ENCODE assay signal across 29 mouse cellular contexts in the genomic region with DNA sequence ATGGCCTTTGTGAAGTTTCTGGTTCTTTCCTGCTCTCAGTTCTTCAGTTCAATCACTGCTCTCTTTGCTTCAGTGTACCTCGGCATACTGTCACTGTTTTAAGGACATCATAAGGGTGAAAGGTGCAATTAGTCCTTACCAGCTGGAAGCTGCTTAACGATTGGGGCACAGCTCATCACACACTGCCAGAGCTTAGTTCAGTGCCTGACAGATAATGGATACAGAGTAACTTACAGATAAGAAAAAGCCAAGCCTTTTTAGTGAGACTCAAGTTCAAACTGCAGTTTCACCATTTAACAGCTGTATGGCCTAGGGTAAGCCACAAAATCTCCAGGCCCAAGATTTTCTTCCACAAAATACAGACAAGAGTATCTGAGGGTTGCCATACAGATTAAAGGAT. TPM values are rescaled to one million over a fixed set of nuclear protein-coding genes. Genes with fewer than 3 reads are reported as not detected.
DNase-seq lines count a peak whose midpoint lies in the region; ATAC-seq and TF ChIP-seq lines count a peak whose summit lies in the region.
"Had no signal": no experiment of that assay in that cellular context is flagged by ENCODE, and none has a peak within 500 bp of the region (broad histone marks: within the 10 kb centered on the region; RNA-seq: fewer than 3 reads in every experiment).

No protein-coding gene starts in this region.

- WGBS in liver, embryonic 13.5 days (ENCODE audit: insufficient replicate concordance), result 56% methylated on average over 2 of the region's 2 CpGs
- WGBS in liver, embryonic 15.5 days (ENCODE audit: insufficient replicate concordance), result 52% methylated on average over 2 of the region's 2 CpGs
- WGBS in liver, postnatal 0 days (ENCODE audit: insufficient replicate concordance), result 75% methylated on average over 2 of the region's 2 CpGs

- peaks cover 91% of the 10 kb centered on the region for H3K36me3 ChIP-seq in liver, embryonic 13.5 days
- H3K36me3 ChIP-seq in liver, embryonic 15.5 days (replicated peaks), result peaks cover 95% of the 10 kb centered on the region
- peaks cover 78% of the 10 kb centered on the region for H3K36me3 ChIP-seq in liver, postnatal 0 days (replicated peaks; ENCODE audit: insufficient read depth, low read length)

- no peak overlapping the region for H3K4me2 ChIP-seq in liver, embryonic 13.5 days
- H3K4me2 ChIP-seq in liver, embryonic 15.5 days, result no peak overlapping the region; the same call in 1 of the 2 replicates
- no peak overlapping the region; the same call in 1 of the 2 replicates for H3K4me2 ChIP-seq in liver, postnatal 0 days (ENCODE audit: low read depth, low read length)
- H3K4me2 ChIP-seq: embryonic facial prominence, embryonic 13.5 days; embryonic facial prominence, embryonic 15.5 days; forebrain, embryonic 12.5 days had no signal

- H3K9ac ChIP-seq in liver, embryonic 13.5 days, result no peak overlapping the region
- no peak overlapping the region for H3K9ac ChIP-seq in liver, embryonic 15.5 days
- H3K9ac ChIP-seq in liver, postnatal 0 days (replicated peaks), result no peak overlapping the region
- H3K9ac ChIP-seq: embryonic facial prominence, embryonic 13.5 days; embryonic facial prominence, embryonic 15.5 days; forebrain, embryonic 12.5 days had no signal

- no peak overlapping the region for H3K4me3 ChIP-seq in liver, embryonic 13.5 days (replicated peaks)
- H3K4me3 ChIP-seq in liver, embryonic 15.5 days (replicated peaks), result no peak overlapping the region
- no peak overlapping the region for H3K4me3 ChIP-seq in liver, postnatal 0 days (ENCODE audit: low read depth, low read length)
- H3K4me3 ChIP-seq: embryonic facial prominence, embryonic 13.5 days; embryonic facial prominence, embryonic 15.5 days; erythroblast, embryonic 14.5 days; forebrain, embryonic 10.5 days; forebrain, embryonic 12.5 days had no signal

- peaks cover 16% of the 10 kb centered on the region for H3K4me1 ChIP-seq in liver, embryonic 13.5 days (replicated peaks)
- H3K4me1 ChIP-seq in liver, embryonic 15.5 days (replicated peaks), result peaks cover 17% of the 10 kb centered on the region
- no peaks in the 10 kb centered on the region for H3K4me1 ChIP-seq in liver, postnatal 0 days (ENCODE audit: insufficient read depth)
- H3K4me1 ChIP-seq: embryonic facial prominence, embryonic 13.5 days; embryonic facial prominence, embryonic 15.5 days; forebrain, embryonic 10.5 days; forebrain, embryonic 12.5 days had no signal

- H3K9me3 ChIP-seq in liver, embryonic 13.5 days (replicated peaks), result no peaks in the 10 kb centered on the region
- H3K9me3 ChIP-seq in liver, embryonic 15.5 days (replicated peaks), result no peaks in the 10 kb centered on the region
- H3K9me3 ChIP-seq in liver, postnatal 0 days (ENCODE audit: low read length), result no peaks in the 10 kb centered on the region
- H3K9me3 ChIP-seq: embryonic facial prominence, embryonic 13.5 days; embryonic facial prominence, embryonic 15.5 days; forebrain, embryonic 12.5 days; G1E had no signal

- no peak overlapping the region for H3K27ac ChIP-seq in liver, embryonic 13.5 days
- H3K27ac ChIP-seq in liver, embryonic 15.5 days (replicated peaks), result no peak overlapping the region
- no peak overlapping the region for H3K27ac ChIP-seq in liver, postnatal 0 days (ENCODE audit: low read depth)
- H3K27ac ChIP-seq: embryonic facial prominence, embryonic 13.5 days; embryonic facial prominence, embryonic 15.5 days; forebrain, embryonic 10.5 days; forebrain, embryonic 12.5 days had no signal

- peak; percentile 71 for ATAC-seq in liver, embryonic 13.5 days (ENCODE audit: low read depth)
- peak; percentile 61 for ATAC-seq in liver, embryonic 15.5 days (ENCODE audit: insufficient read depth)
- no peak for ATAC-seq in liver, postnatal 0 days
- peak; percentile 42 for ATAC-seq in megakaryocyte progenitor cell, adult 5-6 weeks (replicated peaks; ENCODE audit: poor library complexity)
- ATAC-seq: activated CD4-positive, CD25-positive, alpha-beta regulatory T cell, adult 4 months; CD4-positive, CD25-positive, alpha-beta regulatory T cell, adult 4 months; forebrain, embryonic 14.5 days; forebrain, embryonic 16.5 days; Patski had no signal

- no peak for TF ChIP-seq CTCF in liver, postnatal 0 days (IDR thresholded peaks at IDR 0.05; ENCODE audit: low read depth)

- H3K27me3 ChIP-seq in liver, embryonic 13.5 days, result no peaks in the 10 kb centered on the region
- H3K27me3 ChIP-seq in liver, embryonic 15.5 days, result no peaks in the 10 kb centered on the region
- H3K27me3 ChIP-seq in liver, postnatal 0 days (ENCODE audit: insufficient read depth, low read length), result no peaks in the 10 kb centered on the region
- H3K27me3 ChIP-seq: CH12.LX; embryonic facial prominence, embryonic 13.5 days; embryonic facial prominence, embryonic 15.5 days; forebrain, embryonic 12.5 days; Patski had no signal

- TF ChIP-seq EP300 in liver, postnatal 0 days (IDR thresholded peaks at IDR 0.05; ENCODE audit: low read depth), result no peak

- DNase-seq in liver, embryonic 13.5 days, result no peak
- DNase-seq in liver, result no peak
- no peak for DNase-seq in liver, postnatal 0 days
- DNase-seq in spleen, postnatal 36 days (ENCODE audit: low spot score in 2 of 2), result no peak
- DNase-seq: adrenal gland, adult 8-10 months; adrenal gland, postnatal 14 days; adrenal gland, postnatal 36 days; B cell, adult 2 months; cerebellum, adult 11-12 months; cerebellum, adult 2 months; cerebellum, adult 9-10 months; cerebellum, postnatal 10 days; cerebellum, postnatal 25 days had no signal

RNA-seq across cellular contexts. Expression of gene Psmf1, which starts 19.9 kb away (rescaled TPM):
- 49.1 and 51.6 TPM in 2 replicates for polyA plus RNA-seq in liver, embryonic 13.5 days (2015; fragmentation: Nextera tagmentation; extraction: Ambion mirVana)
- 43.4 and 43.8 TPM in 2 replicates for polyA plus RNA-seq in liver, embryonic 15.5 days (2015; fragmentation: Nextera tagmentation; extraction: Ambion mirVana)
- 53.6 and 54.2 TPM in 2 replicates for polyA plus RNA-seq in liver, postnatal 0 days (2015; fragmentation: Nextera tagmentation; extraction: Ambion mirVana)
- 28.2 and 30.8 TPM in 2 replicates for total RNA-seq in megakaryocyte progenitor cell, adult 5-6 weeks (2015)
- total RNA-seq in megakaryocyte progenitor cell, adult 5-6 weeks (2017), result 11.6 and 14.5 TPM in 2 replicates

RNA-seq across cellular contexts. Expression of gene Tmem74b, which starts 22.3 kb away (rescaled TPM):
- 0.07 TPM in 2 replicates for polyA plus RNA-seq in liver, embryonic 13.5 days (2015; fragmentation: Nextera tagmentation; extraction: Ambion mirVana)
- 0.06 TPM in 1 of 2 replicates, not detected in the other for polyA plus RNA-seq in liver, embryonic 15.5 days (2015; fragmentation: Nextera tagmentation; extraction: Ambion mirVana)
- 0.07 TPM in 1 of 2 replicates, not detected in the other for polyA plus RNA-seq in liver, postnatal 0 days (2015; fragmentation: Nextera tagmentation; extraction: Ambion mirVana)
- not detected in 2 replicates for total RNA-seq in megakaryocyte progenitor cell, adult 5-6 weeks (2015)
- not detected in 2 replicates for total RNA-seq in megakaryocyte progenitor cell, adult 5-6 weeks (2017)
- total RNA-seq: G1E had no signal
- polyA plus RNA-seq: activated CD4-positive, CD25-positive, alpha-beta regulatory T cell, adult 4 months; CD4-positive, CD25-positive, alpha-beta regulatory T cell, adult 4 months; erythroblast, embryonic 14.5 days; G1E had no signal

RNA-seq across cellular contexts. Expression of gene Rad21l, which starts 55.8 kb away (rescaled TPM):
- polyA plus RNA-seq in liver, embryonic 13.5 days (2015; fragmentation: Nextera tagmentation; extraction: Ambion mirVana), result not detected in 2 replicates
- polyA plus RNA-seq in liver, embryonic 15.5 days (2015; fragmentation: Nextera tagmentation; extraction: Ambion mirVana), result not detected in 2 replicates
- polyA plus RNA-seq in liver, postnatal 0 days (2015; fragmentation: Nextera tagmentation; extraction: Ambion mirVana), result not detected in 2 replicates
- not detected in 2 replicates for total RNA-seq in megakaryocyte progenitor cell, adult 5-6 weeks (2015)
- total RNA-seq in megakaryocyte progenitor cell, adult 5-6 weeks (2017), result not detected in 2 replicates
- total RNA-seq: adrenal gland, adult 18-20 months; adrenal gland, postnatal 14 days; adrenal gland, postnatal 36 days; CH12.LX; G1E had no signal
- polyA plus RNA-seq: activated CD4-positive, CD25-positive, alpha-beta regulatory T cell, adult 4 months; CD4-positive, CD25-positive, alpha-beta regulatory T cell, adult 4 months; embryonic facial prominence, embryonic 11.5 days; embryonic facial prominence, embryonic 13.5 days; embryonic facial prominence, embryonic 15.5 days; erythroblast, embryonic 14.5 days; forebrain, embryonic 10.5 days; forebrain, embryonic 12.5 days; forebrain, embryonic 14.5 days; forebrain, embryonic 16.5 days; G1E; Patski had no signal
